Mouse (Mus musculus) heart, embryonic 11.5 days (tissue): ENCODE results near the gene Hnrnpl. TPM values are rescaled to one million over a fixed set of nuclear protein-coding genes. Genes with fewer than 3 reads are reported as not detected.

Experiments used
- polyA plus RNA-seq: library from polyadenylated mRNA; unstranded; fragments of >200 nt; fragmentation: Nextera tagmentation; extraction: Ambion mirVana; gene quantifications from 2 replicates; pipeline ENCODE4 v1.2.1, GENCODE M21; 2014

Hnrnpl gene
- polyA plus RNA-seq, 1 experiment from 2014 or later = 210 TPM

Other genes with a start within 250 kb of the Hnrnpl start
- 22.2 and 22.8 TPM in 2 replicates for gene Samd4b, start 210.4 kb upstream of the Hnrnpl start, polyA plus RNA-seq
- gene Pak4, start 210.4 kb upstream of the Hnrnpl start, polyA plus RNA-seq = 25.4 and 27.6 TPM in 2 replicates
- 0.17 TPM in 1 of 2 replicates, not detected in the other for gene Acp7, start 177.2 kb upstream of the Hnrnpl start, polyA plus RNA-seq
- gene Fbxo27, start 115.7 kb upstream of the Hnrnpl start, polyA plus RNA-seq = 3.3 and 5.1 TPM in 2 replicates
- 12.0 and 12.7 TPM in 2 replicates for gene Fbxo17, start 91.7 kb upstream of the Hnrnpl start, polyA plus RNA-seq
- gene Mrps12, start 66.7 kb upstream of the Hnrnpl start, polyA plus RNA-seq = 133 and 134 TPM in 2 replicates
- gene Sars2, start 66.5 kb upstream of the Hnrnpl start, polyA plus RNA-seq = 20.9 and 21.2 TPM in 2 replicates
- not detected in 2 replicates for gene Ccer2, start 52.4 kb upstream of the Hnrnpl start, polyA plus RNA-seq
- gene Sirt2, start 41.8 kb upstream of the Hnrnpl start, polyA plus RNA-seq = 52.2 and 55.3 TPM in 2 replicates
- gene Nfkbib, start 41.0 kb upstream of the Hnrnpl start, polyA plus RNA-seq = 34.7 and 38.0 TPM in 2 replicates
- 2.4 and 2.5 TPM in 2 replicates for gene Rinl, start 19.6 kb upstream of the Hnrnpl start, polyA plus RNA-seq
- gene Ech1, start 16.7 kb downstream of the Hnrnpl start, polyA plus RNA-seq = 139 and 149 TPM in 2 replicates
- 2.2 and 3.9 TPM in 2 replicates for gene Lgals4, start 25.3 kb downstream of the Hnrnpl start, polyA plus RNA-seq
- gene Lgals7, start 55.3 kb downstream of the Hnrnpl start, polyA plus RNA-seq = 0.82 and 1.0 TPM in 2 replicates
- 0.46 and 0.70 TPM in 2 replicates for gene Capn12, start 72.9 kb downstream of the Hnrnpl start, polyA plus RNA-seq
- gene Actn4, start 153.8 kb downstream of the Hnrnpl start, polyA plus RNA-seq = 227 and 262 TPM in 2 replicates
- gene Eif3k, start 173.3 kb downstream of the Hnrnpl start, polyA plus RNA-seq = 278 and 286 TPM in 2 replicates
- gene Map4k1, start 173.5 kb downstream of the Hnrnpl start, polyA plus RNA-seq = 6.8 and 6.9 TPM in 2 replicates